Mouse (Mus musculus) cerebellum, adult 11 months (tissue): ENCODE results near the gene 1700088E04Rik.

Experiments used
- DNase-seq: peaks from one replicate; pipeline ENCODE4 v3.0.0; 2022

The 1700088E04Rik gene

DNA sequence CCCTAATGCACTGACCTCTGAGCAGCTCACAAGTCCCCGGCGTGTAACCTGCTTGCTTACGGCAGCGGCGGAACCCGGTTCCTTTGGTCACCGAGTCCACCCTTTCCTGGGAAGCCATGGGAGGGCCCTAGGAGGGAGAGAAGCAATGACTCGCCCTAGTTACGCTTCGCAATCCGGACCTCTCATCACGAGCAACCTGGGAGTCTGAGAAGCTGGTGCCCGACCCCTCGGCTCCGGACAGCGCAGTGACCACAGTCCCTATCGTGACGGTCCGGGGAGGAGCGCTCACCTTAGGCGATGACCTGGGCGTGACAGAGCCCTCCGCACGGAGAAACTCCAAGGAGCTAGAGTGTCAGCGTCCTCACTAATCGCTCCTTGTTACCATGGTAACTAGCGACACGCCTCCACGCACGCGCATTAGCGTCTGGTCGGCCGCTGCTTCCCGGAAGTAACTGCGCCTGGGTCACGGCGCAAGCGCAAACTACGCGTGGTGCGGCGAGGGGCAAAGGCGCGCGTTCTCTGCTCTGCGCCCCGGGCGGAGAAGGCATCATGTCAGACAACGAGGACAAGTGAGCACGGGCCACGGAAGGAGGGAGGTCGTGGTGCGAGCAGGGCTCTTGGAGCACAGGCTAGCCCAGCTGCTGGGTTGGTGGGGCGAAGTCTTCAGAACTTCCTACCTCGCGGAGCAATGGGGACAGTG, at the start of gene 1700088E04Rik, which contains the start of gene Polr2f:
Gene 1700088E04Rik, minus strand, starts transcription at position 388 of the 700 bp plus-strand sequence.
Gene Polr2f, plus strand, starts transcription at position 144 of the 700 bp plus-strand sequence.
- DNase-seq: peak; percentile 92

DNA sequence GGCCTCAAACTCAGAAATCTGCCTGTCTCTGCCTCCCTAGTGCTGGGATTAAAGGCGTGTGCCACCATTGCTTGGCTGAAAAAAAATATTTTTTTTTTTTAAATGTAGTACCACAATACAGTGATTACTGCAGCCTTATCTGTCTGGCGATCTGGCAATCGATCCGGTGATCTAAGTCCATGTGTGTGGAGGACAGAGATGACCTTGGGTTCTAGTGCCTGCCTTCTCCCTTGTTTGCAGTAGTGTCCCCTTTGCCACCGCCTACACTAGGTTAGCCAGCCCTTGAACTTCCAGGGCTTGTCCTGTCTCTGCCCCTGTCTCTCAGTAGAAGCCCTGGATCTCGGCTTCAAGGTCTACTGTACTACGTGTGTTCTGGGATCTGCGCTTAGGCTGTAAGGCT, 46.8 kb upstream of the 1700088E04Rik start:
- no peak for DNase-seq

- no peak for DNase-seq
These were observed 44.2 kb upstream of the 1700088E04Rik start for GRCm38 (mm10) chr15:79185213-79185612.

DNA sequence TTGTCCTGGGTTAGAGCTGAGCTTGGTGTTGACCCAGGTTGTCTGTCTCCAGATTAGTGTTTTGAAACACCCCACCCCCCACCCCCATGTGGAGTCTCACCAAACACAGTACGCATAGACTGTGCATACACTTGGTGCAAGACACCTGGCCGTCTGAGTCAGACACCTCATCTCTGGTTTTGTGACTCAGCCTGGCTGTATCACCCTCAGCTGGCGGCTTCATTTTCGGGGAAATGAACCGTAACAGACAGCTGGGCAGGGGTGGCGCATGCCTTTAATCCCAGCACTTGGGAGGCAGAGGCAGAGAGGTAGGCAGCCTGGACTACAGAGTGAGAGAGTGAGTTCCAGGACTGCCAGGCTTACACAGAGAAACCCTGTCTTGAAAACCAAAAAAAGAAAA, 35.9 kb upstream of the 1700088E04Rik start:
- no peak for DNase-seq

- DNase-seq: no peak
These were observed 25.7 kb upstream of the 1700088E04Rik start for GRCm38 (mm10) chr15:79166712-79167111.

GRCm38 (mm10) chr15:79165140-79165539, 24.1 kb upstream of the 1700088E04Rik start, which contains the start of gene Sox10:
Sox10 (minus strand) TSS chr15:79165240.
- no peak for DNase-seq

GRCm38 (mm10) chr15:79164251-79164650, 23.2 kb upstream of the 1700088E04Rik start:
- no peak for DNase-seq

DNA sequence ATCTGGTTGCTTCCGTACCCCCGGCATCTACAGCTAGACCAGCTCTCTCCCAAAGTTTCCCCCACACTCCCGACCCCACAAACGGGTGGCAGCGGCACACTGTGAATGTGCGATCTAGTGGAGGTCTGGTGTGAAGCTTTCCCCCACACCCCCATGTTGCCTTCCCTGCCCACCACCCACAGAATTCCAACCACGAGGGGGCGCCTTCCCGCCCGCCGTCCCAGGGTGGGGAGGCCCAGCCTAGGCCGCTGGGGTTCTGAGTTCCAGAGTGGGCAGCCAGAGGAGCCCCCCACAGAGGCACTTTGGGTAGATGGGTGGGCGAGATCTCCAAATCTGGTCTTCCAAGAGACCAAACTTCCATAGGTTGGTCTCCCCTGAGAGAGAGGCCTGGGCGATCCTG, 21.8 kb upstream of the 1700088E04Rik start:
- no peak for DNase-seq

GRCm38 (mm10) chr15:79162301-79162700, 21.2 kb upstream of the 1700088E04Rik start:
- DNase-seq: no peak

GRCm38 (mm10) chr15:79155572-79155971, 14.5 kb upstream of the 1700088E04Rik start:
- DNase-seq: no peak

- no peak for DNase-seq
These were observed 11.7 kb upstream of the 1700088E04Rik start for GRCm38 (mm10) chr15:79152709-79153108.

DNA sequence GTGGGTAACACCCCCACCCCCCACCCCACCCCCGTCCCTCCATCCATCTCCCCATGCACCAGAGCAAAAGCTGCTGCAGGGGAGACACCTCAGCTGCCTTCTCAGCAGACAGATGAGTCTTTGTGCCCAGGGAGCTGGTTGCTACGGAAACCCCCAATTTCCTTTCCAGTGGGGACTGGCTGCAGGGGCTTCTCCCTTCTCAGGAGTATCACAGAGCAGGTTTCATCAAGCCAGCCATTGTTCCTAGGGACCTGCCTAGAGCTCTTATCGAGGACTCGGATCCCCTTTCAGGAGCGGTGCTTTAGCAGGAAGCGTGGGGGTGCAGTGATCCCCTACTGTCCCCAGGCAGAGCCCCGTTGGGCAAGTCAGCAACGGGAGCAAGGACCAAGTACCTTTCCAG, 10.8 kb upstream of the 1700088E04Rik start:
- no peak for DNase-seq

GRCm38 (mm10) chr15:79148533-79148932, 7.5 kb upstream of the 1700088E04Rik start:
- peak; percentile 71 for DNase-seq

- no peak for DNase-seq
These were observed 4.5 kb upstream of the 1700088E04Rik start for GRCm38 (mm10) chr15:79145522-79145921.

GRCm38 (mm10) chr15:79144021-79144420, 3.0 kb upstream of the 1700088E04Rik start:
- no peak for DNase-seq

DNA sequence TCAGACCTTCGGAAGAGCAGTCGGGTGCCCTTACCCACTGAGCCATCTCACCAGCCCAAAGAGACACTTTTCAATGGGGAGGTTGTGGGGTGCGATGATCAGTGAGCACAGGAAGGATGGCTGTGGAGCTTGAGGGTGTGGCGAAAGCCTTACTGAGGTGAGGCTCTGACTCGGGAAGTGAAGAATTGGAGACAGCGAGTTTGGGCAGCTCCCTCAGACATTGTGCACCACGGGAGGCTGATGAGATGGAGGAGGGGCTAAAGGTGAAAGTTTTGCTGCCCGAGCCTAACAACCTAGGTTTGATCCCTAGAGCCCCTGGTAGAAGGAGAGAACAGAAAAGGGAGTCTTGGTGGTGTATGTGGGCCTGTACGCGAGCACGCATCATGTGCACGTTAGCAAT, 2.3 kb upstream of the 1700088E04Rik start:
- DNase-seq: no peak

DNA sequence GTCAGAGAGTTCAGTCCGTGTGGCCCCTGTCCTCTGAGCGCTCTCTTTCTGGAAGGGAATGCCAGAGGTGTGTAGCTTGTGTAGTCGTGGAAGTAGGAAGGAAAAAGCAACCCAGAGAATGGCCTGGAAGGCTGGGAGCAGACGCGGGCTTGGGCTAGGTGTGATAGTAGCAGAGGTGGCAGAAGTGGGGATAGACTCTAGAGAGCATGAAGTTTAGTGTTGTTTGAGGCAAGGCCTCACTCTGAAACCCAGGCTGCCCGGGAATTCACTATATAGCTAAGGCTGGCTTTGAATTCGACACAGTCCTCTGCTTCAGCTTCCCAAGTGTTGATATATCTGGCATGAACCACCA, 489 bp upstream of the 1700088E04Rik start:
- DNase-seq: no peak

- no peak for DNase-seq
These were observed 1.4 kb downstream of the 1700088E04Rik start for GRCm38 (mm10) chr15:79139640-79140039.

DNA sequence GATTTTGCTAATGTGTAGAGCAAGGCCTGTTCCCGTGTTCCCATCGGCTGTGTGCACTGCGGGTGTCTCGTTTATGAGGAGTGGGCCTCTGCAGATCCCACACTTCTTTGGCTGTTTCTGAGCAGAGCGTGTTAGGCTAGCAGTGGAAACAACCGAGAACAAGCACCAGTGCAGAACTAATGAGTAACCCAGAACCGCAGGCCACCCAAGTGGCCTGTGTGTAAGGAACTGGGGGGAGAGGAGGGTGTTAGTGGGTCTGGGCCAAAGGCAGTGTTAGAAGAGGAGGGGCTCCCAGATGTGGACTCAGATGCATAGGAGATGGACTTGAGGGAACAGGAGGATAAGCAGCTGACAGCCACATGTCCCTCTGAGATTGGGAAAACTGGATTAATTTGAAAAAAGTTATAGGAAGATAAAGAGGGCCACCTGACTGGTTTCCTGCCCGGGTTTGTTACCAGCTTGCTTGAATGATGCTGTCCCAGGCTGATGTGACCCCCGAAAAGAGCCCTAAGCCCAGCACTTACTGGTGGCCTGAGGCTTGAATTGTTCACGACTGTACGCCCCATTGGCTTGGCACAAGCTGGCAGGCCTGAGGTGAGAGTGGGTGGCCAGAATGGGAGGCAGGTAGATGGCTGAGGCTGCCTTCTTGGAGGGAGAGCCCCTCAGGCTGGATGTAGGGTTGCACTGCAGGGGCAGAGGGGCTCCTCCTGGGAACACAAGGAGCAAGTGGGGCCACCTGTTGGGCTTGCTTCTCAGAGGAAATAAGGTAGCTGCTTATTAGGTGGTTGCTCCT, 5.1 kb downstream of the 1700088E04Rik start:
- DNase-seq: no peak

- DNase-seq: no peak
These were observed 5.7 kb downstream of the 1700088E04Rik start for GRCm38 (mm10) chr15:79135332-79135731.

GRCm38 (mm10) chr15:79134496-79135270, 6.4 kb downstream of the 1700088E04Rik start:
- DNase-seq: no peak

- DNase-seq: no peak
These were observed 7.8 kb downstream of the 1700088E04Rik start for GRCm38 (mm10) chr15:79133191-79133661.

DNA sequence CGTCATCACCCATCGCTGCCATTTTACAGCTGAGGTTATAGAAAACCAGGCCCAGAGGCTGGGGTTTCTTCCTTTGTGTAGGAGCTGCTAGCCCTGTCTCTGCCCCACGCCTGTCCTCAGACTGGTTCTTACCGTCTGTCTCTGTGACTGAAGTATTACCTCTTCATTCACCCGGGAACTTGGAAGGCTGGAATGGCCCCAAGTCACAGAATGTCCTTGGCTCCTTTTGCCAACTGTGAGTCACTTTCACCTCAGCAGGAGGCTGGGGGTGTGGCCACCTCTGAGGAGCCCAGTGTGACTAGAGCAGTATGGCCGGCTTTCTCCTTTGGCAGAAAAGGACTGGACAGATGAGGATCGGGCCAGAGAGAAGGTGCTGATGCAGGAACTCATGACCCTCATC, 9.6 kb downstream of the 1700088E04Rik start:
- DNase-seq: peak; percentile 85
